Mouse (Mus musculus): ENCODE results near the gene Pcnx3.

DNA sequence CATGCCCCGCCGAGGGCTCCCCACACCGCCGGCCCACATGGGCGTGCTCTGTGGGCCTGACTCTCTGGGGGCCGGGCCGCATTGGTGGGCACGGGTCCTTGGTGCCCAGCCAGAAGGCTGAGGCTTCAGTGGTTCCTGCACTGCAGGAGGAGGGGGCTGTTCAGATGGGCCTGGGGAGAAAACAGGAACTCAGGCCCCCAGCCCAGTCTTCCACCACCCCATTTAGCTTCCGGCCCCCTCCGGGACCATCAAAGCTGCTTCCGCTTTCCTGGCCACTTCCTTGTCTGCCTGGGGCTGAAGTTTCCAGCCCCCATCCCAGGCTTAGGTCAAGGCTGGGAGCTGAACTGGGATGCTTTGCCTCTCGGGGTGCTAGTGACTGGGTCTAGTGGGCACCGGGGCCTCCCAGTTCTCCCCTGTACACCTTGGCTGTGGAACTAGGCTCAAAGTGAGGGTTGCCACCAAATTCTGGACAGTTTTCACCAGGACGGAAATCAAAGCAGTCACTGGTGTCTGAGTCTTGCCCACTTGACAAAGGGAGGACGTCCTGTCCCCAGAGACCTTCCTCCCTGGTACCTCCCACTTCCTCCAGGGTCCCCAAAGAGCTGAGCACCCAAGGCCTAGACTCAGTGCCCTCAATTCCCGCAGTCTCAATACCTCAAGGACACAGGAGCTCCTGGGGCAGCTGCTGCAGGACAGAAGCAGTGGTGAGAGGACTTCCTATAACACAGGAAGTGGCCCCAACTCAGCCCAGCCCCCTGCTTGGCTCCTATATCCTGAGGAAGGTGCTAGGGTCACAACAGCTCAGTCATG lies 27.6 kb downstream of the Pcnx3 start:
- TF ChIP-seq CTCF (IDR thresholded peaks at IDR 0.05; ENCODE audit: low read depth, low read length) = no peak
- no peak for TF ChIP-seq POLR2A (IDR thresholded peaks at IDR 0.05; ENCODE audit: borderline replicate concordance, low read depth, low read length)

Data from bone marrow macrophage, adult 2 months (primary cell).